Mouse (Mus musculus): ENCODE data around the gene Gpr4. TPM values are rescaled to one million over a fixed set of nuclear protein-coding genes. Genes with fewer than 3 reads are reported as not detected.
A peak's percentile ranks its signal among the peaks of the same experiment; 100 is the strongest.

Gene Gpr4
- polyA plus RNA-seq, 1 experiment = 6.5 TPM

GRCm38 (mm10) chr7:19184250-19184649, 28.1 kb upstream of the Gpr4 start:
- Histone ChIP-seq H3K27ac (ENCODE audit: insufficient read depth, low read length) (no peak overlapping the region), H3K27me3 (ENCODE audit: control insufficient read depth, insufficient read depth, low read length) (no peaks in the 10 kb centered on the region), H3K4me3 (ENCODE audit: extremely low read depth, insufficient read depth, insufficient read length) (no peak overlapping the region), H3K4me1 (ENCODE audit: control insufficient read depth, insufficient read depth, insufficient read length) (peaks cover 4% of the 10 kb centered on the region; the same call in 1 of the 2 replicates), H3K36me3 (ENCODE audit: control insufficient read depth, insufficient read depth, low read length) (peaks cover 3% of the 10 kb centered on the region; the same call in 1 of the 2 replicates)
- WGBS = 95% methylated on average over 2 of the region's 2 CpGs
- no peak for DNase-seq (ENCODE audit: low read depth in 1 of 2, low spot score in 2 of 2)
- TF ChIP-seq CTCF (IDR thresholded peaks at IDR 0.05; ENCODE audit: extremely low read depth, insufficient read depth, insufficient read length, insufficient replicate concordance) = no peak
- TF ChIP-seq POLR2A (IDR thresholded peaks at IDR 0.05; ENCODE audit: low read depth, low read length) = no peak

- no peaks in the 10 kb centered on the region for H3K27me3 ChIP-seq (ENCODE audit: control insufficient read depth, insufficient read depth, low read length)
- H3K27ac ChIP-seq (ENCODE audit: insufficient read depth, low read length) = no peak overlapping the region
- H3K4me3 ChIP-seq (ENCODE audit: extremely low read depth, insufficient read depth, insufficient read length) = no peak overlapping the region
- H3K36me3 ChIP-seq (ENCODE audit: control insufficient read depth, insufficient read depth, low read length) = peaks cover 3% of the 10 kb centered on the region; the same call in 1 of the 2 replicates
- WGBS = 81% methylated on average over 6 of the region's 6 CpGs
- DNase-seq (ENCODE audit: low read depth in 1 of 2, low spot score in 2 of 2) = no peak
- TF ChIP-seq CTCF (IDR thresholded peaks at IDR 0.05; ENCODE audit: extremely low read depth, insufficient read depth, insufficient read length, insufficient replicate concordance) (no peak), POLR2A (IDR thresholded peaks at IDR 0.05; ENCODE audit: low read depth, low read length) (no peak)
- H3K4me1 ChIP-seq (ENCODE audit: control insufficient read depth, insufficient read depth, insufficient read length) = peaks cover 4% of the 10 kb centered on the region; the same call in 1 of the 2 replicates
Measured at GRCm38 (mm10) chr7:19184758-19185157, 27.6 kb upstream of the Gpr4 start.

GRCm38 (mm10) chr7:19194676-19195075, 17.7 kb upstream of the Gpr4 start:
- WGBS = 96% methylated on average over 4 of the region's 4 CpGs
- H3K36me3 ChIP-seq (ENCODE audit: control insufficient read depth, insufficient read depth, low read length) = 0 out of 2 replicates have a peak, but pooled peaks cover 3% of the 10 kb centered on the region

GRCm38 (mm10) chr7:19196676-19197075, 15.7 kb upstream of the Gpr4 start:
- Histone ChIP-seq H3K27ac (ENCODE audit: insufficient read depth, low read length) (no peak overlapping the region), H3K36me3 (ENCODE audit: control insufficient read depth, insufficient read depth, low read length) (0 out of 2 replicates have a peak, but pooled peaks cover 3% of the 10 kb centered on the region), H3K4me1 (ENCODE audit: control insufficient read depth, insufficient read depth, insufficient read length) (no peaks in the 10 kb centered on the region), H3K27me3 (ENCODE audit: control insufficient read depth, insufficient read depth, low read length) (no peaks in the 10 kb centered on the region), H3K4me3 (ENCODE audit: extremely low read depth, insufficient read depth, insufficient read length) (no peak overlapping the region)
- DNase-seq (ENCODE audit: low read depth in 1 of 2, low spot score in 2 of 2) = peak in 1 of 2 experiments; percentile 31
- no peak for TF ChIP-seq POLR2A (IDR thresholded peaks at IDR 0.05; ENCODE audit: low read depth, low read length)
- peak; percentile 34; the same call in 1 of the 2 replicates for TF ChIP-seq CTCF (IDR thresholded peaks at IDR 0.05; ENCODE audit: extremely low read depth, insufficient read depth, insufficient read length, insufficient replicate concordance)
- WGBS = 66% methylated on average over 6 of the region's 6 CpGs

More at GRCm38 (mm10) chr7:19194676-19195075, 17.7 kb upstream of the Gpr4 start:
- no peak overlapping the region for H3K4me3 ChIP-seq (ENCODE audit: extremely low read depth, insufficient read depth, insufficient read length)
- H3K27me3 ChIP-seq (ENCODE audit: control insufficient read depth, insufficient read depth, low read length) = no peaks in the 10 kb centered on the region
- TF ChIP-seq POLR2A (IDR thresholded peaks at IDR 0.05; ENCODE audit: low read depth, low read length) (no peak), CTCF (IDR thresholded peaks at IDR 0.05; ENCODE audit: extremely low read depth, insufficient read depth, insufficient read length, insufficient replicate concordance) (no peak)
- no peaks in the 10 kb centered on the region for H3K4me1 ChIP-seq (ENCODE audit: control insufficient read depth, insufficient read depth, insufficient read length)
- no peak for DNase-seq (ENCODE audit: low read depth in 1 of 2, low spot score in 2 of 2)
- H3K27ac ChIP-seq (ENCODE audit: insufficient read depth, low read length) = no peak overlapping the region

- 45% methylated on average over 2 of the region's 2 CpGs for WGBS
- H3K36me3 ChIP-seq (ENCODE audit: control insufficient read depth, insufficient read depth, low read length) = peaks cover 3% of the 10 kb centered on the region; the same call in 1 of the 2 replicates
- DNase-seq (ENCODE audit: low read depth in 1 of 2, low spot score in 2 of 2) = no peak
Measured at GRCm38 (mm10) chr7:19197985-19198384, 14.4 kb upstream of the Gpr4 start.

GRCm38 (mm10) chr7:19201660-19202059, 10.7 kb upstream of the Gpr4 start:
- Histone ChIP-seq H3K27me3 (ENCODE audit: control insufficient read depth, insufficient read depth, low read length) (no peaks in the 10 kb centered on the region), H3K36me3 (ENCODE audit: control insufficient read depth, insufficient read depth, low read length) (no peaks in the 10 kb centered on the region; the same call in 1 of the 2 replicates), H3K4me1 (ENCODE audit: control insufficient read depth, insufficient read depth, insufficient read length) (no peaks in the 10 kb centered on the region), H3K27ac (ENCODE audit: insufficient read depth, low read length) (no peak overlapping the region), H3K4me3 (ENCODE audit: extremely low read depth, insufficient read depth, insufficient read length) (no peak overlapping the region)
- WGBS = 86% methylated on average over 15 of the region's 15 CpGs
- DNase-seq (ENCODE audit: low read depth in 1 of 2, low spot score in 2 of 2) = no peak
- TF ChIP-seq CTCF (IDR thresholded peaks at IDR 0.05; ENCODE audit: extremely low read depth, insufficient read depth, insufficient read length, insufficient replicate concordance) = no peak
- TF ChIP-seq POLR2A (IDR thresholded peaks at IDR 0.05; ENCODE audit: low read depth, low read length) = no peak

More at GRCm38 (mm10) chr7:19197985-19198384, 14.4 kb upstream of the Gpr4 start:
- TF ChIP-seq CTCF (IDR thresholded peaks at IDR 0.05; ENCODE audit: extremely low read depth, insufficient read depth, insufficient read length, insufficient replicate concordance) (peak; percentile 59; the same call in 1 of the 2 replicates), POLR2A (IDR thresholded peaks at IDR 0.05; ENCODE audit: low read depth, low read length) (no peak)
- H3K27ac ChIP-seq (ENCODE audit: insufficient read depth, low read length) = no peak overlapping the region
- H3K4me1 ChIP-seq (ENCODE audit: control insufficient read depth, insufficient read depth, insufficient read length) = no peaks in the 10 kb centered on the region
- H3K27me3 ChIP-seq (ENCODE audit: control insufficient read depth, insufficient read depth, low read length) = no peaks in the 10 kb centered on the region
- H3K4me3 ChIP-seq (ENCODE audit: extremely low read depth, insufficient read depth, insufficient read length) = no peak overlapping the region

Measured in spleen, adult 2 months (tissue).